Mouse (Mus musculus) thymus, adult 2 months (tissue): ENCODE data around the gene Cep295.

Experiments used
- CTCF ChIP-seq: fragments of 200-500 bp; IDR thresholded peaks from 2 replicates; pipeline ENCODE4 v1.5.1; 2012; ENCODE audit warnings: mild to moderate bottlenecking, control low read depth, low read length, moderate library complexity, borderline replicate concordance; ENCODE audit not compliant: control insufficient read depth, poor library complexity, insufficient read depth; ENCODE audit errors: extremely low read depth
- POLR2A ChIP-seq: fragments of 200-500 bp; IDR thresholded peaks from 2 replicates; pipeline ENCODE4 v1.6.1; 2012; ENCODE audit warnings: mild to moderate bottlenecking, low read length, control low read depth, moderate library complexity; ENCODE audit not compliant: control insufficient read depth, poor library complexity, insufficient read depth; ENCODE audit errors: extremely low read depth

DNA sequence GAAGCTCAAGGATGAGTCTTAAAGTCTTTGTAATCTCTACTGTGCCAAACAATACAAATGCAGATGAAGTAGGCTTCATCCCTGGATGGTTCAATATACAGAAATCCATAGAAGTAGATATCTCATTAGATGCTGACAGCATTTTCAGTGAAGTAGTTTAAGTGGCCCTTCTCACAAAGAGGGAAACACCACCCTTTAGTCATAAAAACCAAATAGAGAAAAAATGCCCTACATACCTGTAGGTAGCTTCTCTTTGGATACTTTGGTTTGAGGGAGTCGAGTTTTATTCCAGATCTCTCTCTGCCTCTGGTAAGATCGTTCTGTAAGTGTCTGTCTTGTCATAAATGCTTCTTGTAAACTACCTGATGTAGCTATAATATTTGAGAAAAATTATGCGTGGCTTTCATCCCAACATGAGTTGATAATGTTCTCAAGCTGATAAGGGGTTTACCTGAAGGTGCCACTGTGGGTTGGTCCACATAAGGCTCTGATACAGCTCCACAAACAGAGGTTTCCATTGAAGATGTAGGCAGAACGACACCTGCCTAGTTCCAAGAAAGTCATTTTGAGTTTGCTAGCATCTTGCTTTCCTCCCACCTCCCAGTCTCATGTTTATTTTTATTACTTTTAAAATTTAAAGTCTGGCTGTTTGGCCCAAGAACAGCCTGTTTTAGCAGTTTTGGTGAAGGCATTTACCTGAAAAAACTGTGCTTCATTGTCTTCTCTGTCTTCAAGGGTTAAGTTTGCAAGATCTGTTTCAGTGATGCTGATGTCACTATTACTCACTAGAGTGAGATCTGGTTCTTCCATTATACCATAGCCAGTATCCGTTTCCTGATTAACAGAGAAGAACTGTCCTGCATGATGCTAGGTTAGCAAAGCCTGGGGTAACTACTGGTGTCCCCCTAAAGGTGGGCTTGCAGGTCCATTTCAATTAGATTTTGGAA, 40.1 kb downstream of the Cep295 start:
- TF ChIP-seq CTCF = no peak
- no peak for TF ChIP-seq POLR2A
